Mouse (Mus musculus) left cerebral cortex, postnatal 10 days (tissue): ENCODE measurements around the gene Wipf3. TPM values are rescaled to one million over a fixed set of nuclear protein-coding genes. Genes with fewer than 3 reads are reported as not detected.

Source experiments
- DNase-seq, 2 experiments: peaks; one replicate each; pipeline ENCODE4 v3.0.0; 2021 to 2022; ENCODE audit warnings: low spot score in 2 of 2, mixed read lengths in 1 of 2; ENCODE audit errors: extremely low spot score in 1 of 2
- intact Hi-C: fragments of 180-260 bp; cut with DNase I; formaldehyde crosslinking; loops from one replicate; pipeline ENCODE4 v1.15.1; 2025
- total RNA-seq, 2 experiments: library from RNA; stranded (reverse); gene quantifications; 2 replicates each; pipeline ENCODE4 v1.2.3; 2021

Gene Wipf3
- 10 to 100 TPM; 23.2 to 33.3 TPM for total RNA-seq

DNA sequence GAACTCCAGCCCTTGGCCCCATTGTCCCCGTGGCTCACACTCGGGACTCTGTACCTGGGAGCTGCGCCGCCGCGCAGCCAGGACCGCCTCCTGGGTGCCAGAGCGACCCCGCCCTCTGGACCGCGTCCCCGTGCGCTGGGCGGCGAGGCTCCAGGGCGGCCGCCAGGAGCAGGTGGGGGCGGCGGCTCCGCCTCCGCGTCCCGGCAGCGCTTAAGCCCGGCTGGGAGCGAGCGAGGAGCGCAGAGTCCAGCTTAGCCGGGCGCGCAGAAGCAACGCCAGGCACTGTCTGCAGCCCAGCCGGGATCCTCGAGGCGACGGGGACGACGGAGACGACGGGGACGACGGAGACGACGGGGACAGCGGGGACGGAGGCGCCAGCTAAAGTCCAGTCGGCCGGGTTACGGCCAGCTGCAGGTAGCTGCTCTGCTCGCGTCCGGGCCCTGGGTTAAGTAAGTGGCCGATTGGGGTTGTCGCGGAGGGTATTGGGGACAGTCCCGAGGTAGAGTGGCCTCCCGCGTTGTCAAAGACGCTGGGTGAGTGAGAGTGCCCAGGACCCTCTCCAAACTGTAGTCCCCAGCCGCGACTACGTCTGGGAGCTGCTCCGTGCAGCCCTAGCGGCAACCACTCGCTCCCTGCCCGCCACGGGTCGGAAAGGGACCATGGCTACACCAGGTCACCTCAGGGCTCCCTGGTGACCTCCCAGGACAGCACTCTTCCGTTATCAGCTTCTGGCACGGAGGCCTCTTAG is at the start of gene Wipf3:
Gene Wipf3, plus strand, starts transcription at position 157 of the 748 bp plus-strand sequence.
- peak; percentile 11 to 65 for DNase-seq
- intact Hi-C loops, result loop anchor here (5.0 kb wide), 2 partner anchors 32 to 43 kb away; no protein-coding TSS in a partner anchor

- intact Hi-C loops, result no loop called here
- no peak for DNase-seq
These were observed 46.8 kb upstream of the Wipf3 start for GRCm38 (mm10) chr6:54382636-54383035.

- no peak for DNase-seq
- intact Hi-C loops, result no loop called here
These were observed 45.4 kb upstream of the Wipf3 start for GRCm38 (mm10) chr6:54383893-54384524.

GRCm38 (mm10) chr6:54384777-54385176 is 44.6 kb upstream of the Wipf3 start:
- intact Hi-C loops, result no loop called here
- no peak for DNase-seq

GRCm38 (mm10) chr6:54386429-54386828 is 43.0 kb upstream of the Wipf3 start:
- intact Hi-C loops, result no loop called here
- DNase-seq, result no peak

GRCm38 (mm10) chr6:54387044-54387443 is 42.4 kb upstream of the Wipf3 start:
- intact Hi-C loops, result no loop called here

GRCm38 (mm10) chr6:54387751-54388150 is 41.7 kb upstream of the Wipf3 start:
- intact Hi-C loops, result no loop called here
- no peak for DNase-seq

More at GRCm38 (mm10) chr6:54387044-54387443, 42.4 kb upstream of the Wipf3 start:
- no peak for DNase-seq

GRCm38 (mm10) chr6:54388690-54389275 is 40.6 kb upstream of the Wipf3 start:
- intact Hi-C loops, result no loop called here
- no peak for DNase-seq

GRCm38 (mm10) chr6:54391765-54392164 is 37.6 kb upstream of the Wipf3 start:
- intact Hi-C loops, result loop anchor here (2.0 to 5.0 kb wide), 2 partner anchors 91 to 115 kb away; no protein-coding TSS in a partner anchor
- peak in 1 of 2 experiments; percentile 59 for DNase-seq

- DNase-seq, result no peak
- intact Hi-C loops, result loop anchor here (5.0 kb wide), 1 partner anchor 88 kb away; no protein-coding TSS in a partner anchor
These were observed 35.5 kb upstream of the Wipf3 start for GRCm38 (mm10) chr6:54393886-54394285.

GRCm38 (mm10) chr6:54399194-54399923 is 30.0 kb upstream of the Wipf3 start:
- intact Hi-C loops, result loop anchor here (5.0 kb wide), 1 partner anchor 33 kb away; no protein-coding TSS in a partner anchor
- DNase-seq, result no peak

DNA sequence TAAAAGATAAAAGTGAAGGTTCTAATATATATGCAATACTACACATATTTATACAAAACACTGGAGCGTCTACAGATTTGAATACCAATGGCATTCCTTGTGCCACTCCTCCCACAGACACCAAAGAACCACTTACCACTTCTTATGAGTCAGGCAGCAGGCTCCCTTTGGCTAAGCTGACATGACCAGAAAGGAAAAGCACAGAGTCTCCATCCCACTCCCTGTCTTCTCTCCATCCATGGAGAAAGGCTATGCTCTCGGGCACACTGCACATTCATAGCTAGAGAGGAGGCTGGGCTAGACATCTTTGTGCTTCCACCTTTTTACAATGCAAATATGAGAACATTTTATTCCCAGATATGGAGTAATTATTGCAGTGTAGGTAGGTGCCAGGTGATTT is 27.9 kb upstream of the Wipf3 start:
- DNase-seq, result no peak

DNA sequence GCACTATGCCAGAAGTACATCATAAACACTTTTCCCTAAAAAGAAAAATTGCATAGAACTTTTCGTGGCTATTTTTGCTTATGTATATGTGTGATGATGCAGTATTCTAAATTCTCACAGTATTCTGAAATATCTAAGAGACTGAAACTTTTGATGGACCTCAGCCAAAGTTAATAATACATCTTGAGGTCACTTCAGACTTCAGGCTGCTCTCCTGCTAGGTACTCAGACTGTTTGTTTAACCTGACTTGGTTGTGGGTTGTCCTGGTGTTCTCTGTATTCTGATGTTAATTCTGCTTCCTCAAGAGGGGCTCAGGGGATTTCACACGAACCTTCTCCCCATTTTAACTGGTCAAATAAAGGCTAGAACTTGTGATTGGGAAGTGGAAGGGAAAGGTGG is 24.5 kb upstream of the Wipf3 start:
- no peak for DNase-seq
- intact Hi-C loops, result no loop called here

More for the DNA sequence above, 27.9 kb upstream of the Wipf3 start:
- intact Hi-C loops, result no loop called here

GRCm38 (mm10) chr6:54406116-54406515 is 23.3 kb upstream of the Wipf3 start:
- intact Hi-C loops, result no loop called here

DNA sequence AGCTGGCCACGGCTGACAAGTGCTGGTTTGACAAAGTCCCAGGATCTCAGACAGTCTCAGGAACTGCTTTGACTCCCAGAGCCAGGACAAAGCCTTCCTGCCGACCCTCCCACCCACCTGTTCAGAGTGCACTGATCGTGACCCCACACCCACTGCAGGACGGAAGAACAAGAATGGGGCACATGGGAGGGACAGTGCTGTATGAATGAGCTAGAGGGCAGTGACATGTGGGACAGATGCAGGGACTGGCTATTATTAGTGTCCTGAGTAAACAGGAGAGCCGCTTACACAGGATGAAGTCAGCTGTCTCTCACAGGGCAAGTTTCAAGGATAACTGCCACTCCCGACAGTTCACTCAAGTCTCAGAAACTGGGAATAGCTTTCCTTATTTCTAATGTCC is 20.1 kb upstream of the Wipf3 start:
- intact Hi-C loops, result no loop called here
- no peak for DNase-seq

More at GRCm38 (mm10) chr6:54406116-54406515, 23.3 kb upstream of the Wipf3 start:
- DNase-seq, result no peak

DNA sequence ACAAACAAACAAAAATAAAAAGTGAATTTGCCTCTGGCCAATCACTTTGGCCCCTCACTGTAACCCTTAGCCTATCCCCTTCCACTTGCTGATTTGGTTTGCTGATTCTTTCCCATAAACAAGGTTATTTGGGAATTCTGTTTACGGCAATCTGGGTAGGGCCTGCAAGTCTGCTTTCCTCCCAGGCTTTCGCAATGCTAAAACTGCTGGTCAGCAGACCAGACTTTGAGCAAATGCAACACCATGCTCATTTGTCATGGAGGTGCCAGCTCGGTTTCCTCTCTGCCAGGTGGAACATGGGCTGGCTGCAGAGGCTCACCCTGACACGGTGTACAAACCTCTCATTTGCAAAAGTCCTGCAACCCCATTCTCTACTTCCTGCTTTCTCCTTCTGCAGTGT is 19.0 kb upstream of the Wipf3 start:
- intact Hi-C loops, result no loop called here
- no peak for DNase-seq

DNA sequence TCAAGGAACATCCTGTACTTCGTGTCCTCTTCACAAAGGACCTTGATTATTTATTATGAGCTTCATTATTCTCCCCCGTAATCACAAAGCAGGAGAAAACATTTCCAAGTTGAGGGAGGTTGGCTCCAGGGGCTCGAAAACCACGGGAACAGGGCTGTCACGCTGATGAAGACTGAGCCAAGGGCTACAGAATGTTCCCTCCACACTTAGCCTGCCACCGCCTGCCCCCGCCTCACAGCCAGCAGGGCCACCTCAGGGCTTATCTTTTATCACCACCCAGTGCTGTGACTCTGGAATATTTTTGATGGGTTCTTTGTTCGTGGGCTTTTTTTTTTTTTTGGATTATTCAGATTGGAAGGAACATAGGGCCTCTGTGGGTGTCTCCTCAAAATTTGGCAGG is 17.8 kb upstream of the Wipf3 start:
- DNase-seq, result no peak
- intact Hi-C loops, result no loop called here

DNA sequence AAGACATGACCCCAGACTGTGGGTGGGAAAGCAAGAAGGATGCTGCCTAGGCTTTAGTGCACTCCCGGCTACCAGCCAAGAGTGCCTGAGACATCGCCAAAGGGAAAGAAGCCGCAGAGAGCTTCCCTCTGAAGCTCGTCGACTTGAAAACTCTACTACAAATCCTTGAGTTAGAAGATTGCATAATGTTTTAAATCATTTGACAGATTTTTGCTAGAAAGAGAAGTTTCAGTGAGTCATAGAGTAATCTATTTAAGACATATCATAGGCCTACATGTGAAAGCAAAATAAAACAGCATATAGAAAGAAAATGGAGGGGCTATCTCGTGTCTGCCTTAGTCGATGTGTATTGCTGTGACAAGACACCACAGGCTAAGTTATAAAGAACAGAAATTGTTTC is 16.5 kb upstream of the Wipf3 start:
- intact Hi-C loops, result no loop called here

GRCm38 (mm10) chr6:54425230-54425629 is 4.2 kb upstream of the Wipf3 start:
- intact Hi-C loops, result no loop called here
- no peak for DNase-seq

More for the DNA sequence above, 16.5 kb upstream of the Wipf3 start:
- DNase-seq, result no peak
